Mouse (Mus musculus): ENCODE results near the gene Iqce. TPM values are rescaled to one million over a fixed set of nuclear protein-coding genes. Genes with fewer than 3 reads are reported as not detected.

Gene Iqce
- polyA plus RNA-seq, 1 experiment from 2014 or later = 22.9 TPM

DNA sequence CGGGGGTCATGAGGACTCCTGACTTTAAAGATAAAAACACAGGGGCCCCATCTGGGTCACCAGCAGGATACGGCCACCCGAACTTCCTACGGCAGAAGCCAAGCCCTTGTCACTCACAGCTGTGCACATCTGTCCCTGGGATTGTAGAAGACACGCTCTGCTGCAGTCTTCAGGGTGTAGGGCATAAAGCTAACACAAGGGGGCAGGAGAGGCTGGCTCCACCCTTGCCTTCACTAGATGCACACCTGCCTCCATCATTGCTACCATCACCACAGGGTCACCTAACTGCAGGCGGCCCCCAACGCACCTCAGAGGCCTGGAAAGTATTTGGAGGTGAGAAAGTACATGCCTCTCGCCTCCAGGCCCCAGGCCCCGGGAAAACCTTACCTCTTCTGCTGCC lies 73.2 kb downstream of the Iqce start:
- Histone ChIP-seq H3K27me3 (no peaks in the 10 kb centered on the region), H3K9ac (no peak overlapping the region), H3K27ac (replicated peaks) (no peak overlapping the region), H3K9me3 (no peaks in the 10 kb centered on the region), H3K36me3 (peaks cover 96% of the 10 kb centered on the region), H3K4me1 (replicated peaks) (no peaks in the 10 kb centered on the region), H3K4me2 (no peak overlapping the region), H3K4me3 (no peak overlapping the region)
- WGBS = 93% methylated on average over 9 of the region's 9 CpGs
- ATAC-seq (ENCODE audit: low read depth) = no peak

DNA sequence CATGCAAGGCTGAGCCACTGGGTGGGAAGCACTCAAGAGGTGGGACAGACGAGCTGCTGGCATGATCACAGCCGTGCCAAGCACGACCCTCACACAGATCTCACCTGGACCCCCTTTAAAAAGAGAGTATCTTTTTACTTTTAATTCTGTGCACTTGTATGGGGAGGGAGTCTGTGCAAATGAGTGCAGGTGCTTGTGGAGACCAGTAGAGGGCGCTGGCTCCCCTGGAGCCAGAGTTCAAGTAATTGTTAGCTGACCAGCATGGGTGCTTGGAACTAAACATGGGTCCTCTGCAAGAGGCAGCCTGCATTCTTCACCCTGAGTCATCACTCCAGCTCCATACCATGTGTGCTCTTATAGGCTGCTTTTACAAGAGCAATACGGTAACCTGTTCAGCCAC lies 74.6 kb downstream of the Iqce start:
- Histone ChIP-seq H3K4me1 (replicated peaks) (0 out of 2 replicates have a peak, but pooled peaks cover 3% of the 10 kb centered on the region), H3K9ac (no peak overlapping the region), H3K36me3 (peaks cover 96% of the 10 kb centered on the region), H3K4me2 (no peak overlapping the region), H3K9me3 (no peaks in the 10 kb centered on the region), H3K27me3 (no peaks in the 10 kb centered on the region), H3K4me3 (no peak overlapping the region), H3K27ac (replicated peaks) (no peak overlapping the region)
- ATAC-seq (ENCODE audit: low read depth) = no peak
- WGBS = 91% methylated on average over 5 of the region's 5 CpGs

DNA sequence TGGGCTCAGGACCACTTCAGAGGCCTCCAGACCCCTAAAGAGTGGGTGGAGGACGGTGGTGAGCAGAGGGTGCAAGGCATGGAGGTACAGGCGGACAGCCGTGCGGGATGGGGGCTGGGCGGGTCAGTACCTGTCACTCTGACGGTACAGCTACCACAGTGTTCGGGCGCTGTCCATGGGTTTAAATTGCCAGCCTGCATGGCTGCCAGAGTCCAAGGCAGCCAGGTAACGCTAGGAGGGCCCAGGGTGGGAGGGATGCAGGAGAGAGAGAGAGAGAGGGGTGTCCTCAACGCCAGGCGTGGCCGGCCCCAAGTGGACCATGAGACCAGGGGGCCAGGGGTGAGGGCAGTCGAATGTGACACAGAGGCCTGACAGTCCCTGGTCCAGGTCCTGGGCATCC lies 77.2 kb downstream of the Iqce start:
- ATAC-seq (ENCODE audit: low read depth) = no peak
- WGBS = 95% methylated on average over 13 of the region's 13 CpGs
- H3K9me3 ChIP-seq = no peaks in the 10 kb centered on the region
- H3K27me3 ChIP-seq = no peaks in the 10 kb centered on the region
- peaks cover 85% of the 10 kb centered on the region for H3K36me3 ChIP-seq
- no peak overlapping the region for H3K4me3 ChIP-seq
- peaks cover 19% of the 10 kb centered on the region for H3K4me1 ChIP-seq (replicated peaks)
- no peak overlapping the region for H3K9ac ChIP-seq
- H3K4me2 ChIP-seq = no peak overlapping the region
- no peak overlapping the region for H3K27ac ChIP-seq (replicated peaks)

DNA sequence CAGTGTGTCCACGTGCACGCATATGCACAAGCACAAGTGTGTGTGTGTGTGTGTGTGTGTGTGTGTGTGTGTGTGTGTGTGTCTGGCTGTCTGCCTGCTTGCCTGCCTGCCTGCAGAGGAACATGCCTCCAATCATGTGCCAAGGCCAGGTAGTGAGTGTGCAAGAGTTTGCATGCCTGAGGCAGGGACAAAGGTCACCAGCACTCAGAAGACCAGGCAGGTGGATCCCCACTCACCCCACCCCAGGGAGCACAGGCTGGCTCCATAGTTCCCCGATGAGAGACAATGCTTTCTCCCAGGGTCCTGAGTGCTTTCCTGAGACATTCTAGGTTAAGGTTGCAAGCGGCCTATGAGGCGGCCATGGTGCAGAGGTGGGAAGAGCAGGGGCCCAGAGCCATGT lies 77.9 kb downstream of the Iqce start:
- H3K36me3 ChIP-seq = peaks cover 78% of the 10 kb centered on the region
- WGBS = 95% methylated on average over 5 of the region's 5 CpGs
- no peak overlapping the region for H3K9ac ChIP-seq
- no peaks in the 10 kb centered on the region for H3K27me3 ChIP-seq
- peaks cover 19% of the 10 kb centered on the region for H3K4me1 ChIP-seq (replicated peaks)
- no peak for ATAC-seq (ENCODE audit: low read depth)
- no peak overlapping the region for H3K4me2 ChIP-seq
- no peak overlapping the region for H3K4me3 ChIP-seq
- H3K9me3 ChIP-seq = no peaks in the 10 kb centered on the region
- H3K27ac ChIP-seq (replicated peaks) = no peak overlapping the region

DNA sequence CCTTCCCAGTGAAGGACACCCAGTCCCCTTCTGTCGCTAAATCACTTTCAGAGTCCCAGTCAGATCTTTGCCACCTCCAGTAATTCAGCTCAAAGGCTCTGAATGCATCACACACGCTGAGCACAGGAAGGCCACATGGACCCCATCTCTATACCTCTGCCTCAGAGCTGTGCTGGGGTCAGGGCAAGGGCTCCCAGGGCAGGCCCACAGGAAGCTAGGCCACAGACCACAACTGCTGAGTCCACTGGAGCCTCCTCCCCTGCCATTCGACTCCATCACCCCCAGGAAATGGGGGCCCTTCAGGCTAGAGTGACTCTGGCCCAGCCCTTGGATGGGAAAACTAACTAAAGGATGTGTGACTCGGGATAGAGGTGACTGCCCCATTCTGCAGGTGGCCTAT lies 78.4 kb downstream of the Iqce start:
- no peaks in the 10 kb centered on the region for H3K9me3 ChIP-seq
- 84% methylated on average over 4 of the region's 4 CpGs for WGBS
- no peak overlapping the region for H3K4me2 ChIP-seq

DNA sequence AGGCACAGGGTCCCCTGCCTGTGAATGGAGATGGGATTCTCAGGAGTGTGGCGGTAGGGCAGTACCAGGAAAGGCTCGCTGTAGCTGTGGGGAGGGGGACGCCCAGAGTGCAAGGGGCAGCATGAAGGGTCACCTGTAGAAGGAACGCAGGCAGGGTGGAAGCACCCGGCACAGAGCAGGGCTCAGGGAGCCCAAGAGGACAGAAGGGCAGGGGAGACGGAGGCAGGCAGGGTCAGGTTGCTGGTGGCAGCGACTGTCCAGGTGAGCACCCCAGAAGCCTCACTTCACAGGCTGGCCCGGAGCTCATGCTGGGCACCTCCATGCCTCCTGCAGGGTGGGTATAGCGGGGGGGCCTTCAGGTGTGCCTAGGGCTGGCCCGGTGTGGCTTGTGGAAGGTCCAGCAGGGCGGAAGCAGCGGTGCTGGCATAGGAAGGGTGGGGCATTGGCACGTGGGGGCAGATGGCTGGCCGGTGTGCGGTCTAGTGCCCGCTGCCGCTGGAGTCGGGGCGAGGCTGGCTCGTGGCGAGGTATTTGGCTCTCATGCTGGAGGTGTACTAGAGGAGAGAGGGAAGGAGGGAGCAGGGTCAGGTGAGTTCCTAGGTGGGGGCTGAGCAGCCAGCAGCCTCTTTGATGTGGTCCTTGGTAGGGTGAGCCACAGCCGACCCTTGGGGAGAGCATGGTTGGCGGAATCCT lies 79.1 kb downstream of the Iqce start:
- no peak for ATAC-seq (ENCODE audit: low read depth)
- Histone ChIP-seq H3K4me1 (replicated peaks) (peaks cover 19% of the 10 kb centered on the region), H3K27me3 (no peaks in the 10 kb centered on the region), H3K9ac (no peak overlapping the region), H3K4me3 (no peak overlapping the region), H3K4me2 (no peak overlapping the region), H3K36me3 (peaks cover 67% of the 10 kb centered on the region), H3K27ac (replicated peaks) (no peak overlapping the region), H3K9me3 (no peaks in the 10 kb centered on the region)
- 94% methylated on average over 23 of the region's 23 CpGs for WGBS

More for the DNA sequence above, 78.4 kb downstream of the Iqce start:
- no peak overlapping the region for H3K9ac ChIP-seq
- H3K36me3 ChIP-seq = peaks cover 73% of the 10 kb centered on the region
- no peak for ATAC-seq (ENCODE audit: low read depth)
- H3K27ac ChIP-seq (replicated peaks) = no peak overlapping the region
- H3K4me3 ChIP-seq = no peak overlapping the region
- H3K4me1 ChIP-seq (replicated peaks) = peaks cover 19% of the 10 kb centered on the region
- H3K27me3 ChIP-seq = no peaks in the 10 kb centered on the region

DNA sequence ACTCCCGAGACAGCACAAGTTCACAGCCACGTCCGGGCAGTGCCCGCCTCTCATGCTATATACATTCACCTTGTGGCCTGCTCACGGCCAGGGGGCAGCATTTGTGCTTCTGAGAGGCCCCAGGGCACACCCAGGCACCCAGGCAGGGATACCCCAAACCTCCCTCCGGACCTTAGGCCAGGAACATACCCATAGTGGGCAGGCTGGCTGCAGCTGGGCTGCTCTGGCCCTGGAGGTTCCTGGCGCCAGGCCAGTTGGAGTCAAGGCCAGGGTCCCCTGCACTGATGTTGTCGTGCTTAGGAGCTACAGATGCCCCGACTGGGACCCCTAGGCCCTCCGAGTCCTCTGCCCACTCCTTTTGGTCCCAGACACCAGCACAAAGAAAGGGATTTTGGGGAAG lies 80.7 kb downstream of the Iqce start:
- no peak for ATAC-seq (ENCODE audit: low read depth)
- Histone ChIP-seq H3K4me2 (no peak overlapping the region), H3K9ac (no peak overlapping the region), H3K4me1 (replicated peaks) (peaks cover 19% of the 10 kb centered on the region), H3K9me3 (no peaks in the 10 kb centered on the region), H3K4me3 (no peak overlapping the region), H3K27me3 (no peaks in the 10 kb centered on the region), H3K36me3 (peaks cover 51% of the 10 kb centered on the region), H3K27ac (replicated peaks) (peak overlapping the region; percentile 34; the same call in 1 of the 2 replicates)
- WGBS = 67% methylated on average over 10 of the region's 10 CpGs

DNA sequence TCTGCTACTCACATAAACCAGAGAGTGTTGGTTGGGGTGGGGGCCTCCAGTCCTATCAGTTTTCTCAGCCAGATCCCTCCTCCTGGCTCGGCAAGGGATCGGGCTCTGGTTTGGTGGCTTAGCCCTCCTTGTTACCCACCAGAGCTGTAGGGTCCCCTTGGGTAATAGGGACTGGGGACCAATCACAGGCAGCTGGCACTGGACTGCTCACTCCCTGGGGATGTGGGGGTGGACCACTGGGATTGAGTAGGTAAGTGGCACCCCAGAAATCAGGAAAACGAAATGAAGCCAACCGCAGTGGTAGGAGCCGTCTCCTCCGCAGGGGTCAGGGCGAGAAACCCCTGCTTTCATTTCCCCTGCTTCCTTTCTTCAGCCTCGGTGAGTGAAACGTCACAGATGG lies 81.1 kb downstream of the Iqce start:
- no peaks in the 10 kb centered on the region for H3K9me3 ChIP-seq
- H3K4me3 ChIP-seq = no peak overlapping the region
- H3K4me2 ChIP-seq = no peak overlapping the region
- no peaks in the 10 kb centered on the region for H3K27me3 ChIP-seq
- ATAC-seq (ENCODE audit: low read depth) = no peak
- H3K4me1 ChIP-seq (replicated peaks) = peaks cover 19% of the 10 kb centered on the region
- peak overlapping the region; percentile 7; the same call in 1 of the 2 replicates for H3K27ac ChIP-seq (replicated peaks)
- H3K36me3 ChIP-seq = peaks cover 46% of the 10 kb centered on the region
- no peak overlapping the region for H3K9ac ChIP-seq
- WGBS = 68% methylated on average over 9 of the region's 9 CpGs

DNA sequence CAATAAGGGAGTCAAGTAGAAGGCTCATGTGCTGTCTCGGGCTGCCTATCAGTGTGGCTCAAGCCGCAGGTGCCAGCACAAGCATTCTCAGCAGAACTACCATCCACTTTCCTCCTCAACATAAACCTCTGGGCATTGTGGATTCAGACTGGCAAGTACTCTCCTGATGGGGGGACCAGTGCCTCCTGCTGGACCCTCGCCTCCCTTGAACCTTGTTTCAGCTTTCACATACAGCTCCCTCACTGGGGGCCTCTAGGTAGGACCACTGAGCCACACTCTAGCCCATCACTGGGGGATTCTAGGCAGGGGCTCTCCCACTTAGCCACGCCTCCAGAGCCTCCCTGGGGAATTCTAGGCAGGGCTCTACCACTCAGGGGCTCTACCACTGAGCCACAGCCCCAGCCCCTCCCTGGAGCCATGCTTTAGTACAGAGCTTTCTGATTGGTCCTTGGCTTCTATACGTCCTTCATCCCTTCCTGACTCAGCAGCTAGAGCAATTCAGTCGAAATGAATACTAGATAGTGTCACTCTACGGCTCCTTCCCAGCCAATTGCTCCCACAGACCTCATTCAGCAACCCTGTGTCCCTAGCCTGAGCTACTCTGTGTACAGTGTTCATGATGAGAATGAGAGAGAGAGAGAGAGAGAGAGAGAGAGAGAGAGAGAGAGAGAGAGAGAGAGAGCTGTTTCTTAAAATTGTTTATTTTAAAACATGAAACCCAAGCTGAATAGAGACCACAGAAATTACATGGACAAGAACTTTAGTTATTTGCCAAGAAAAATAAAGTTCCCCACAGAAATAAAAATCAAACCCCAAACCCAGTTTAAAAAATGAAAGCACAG lies 82.1 kb downstream of the Iqce start:
- peak; percentile 36; the same call in 1 of the 2 replicates for ATAC-seq (ENCODE audit: low read depth)
- H3K4me3 ChIP-seq = no peak overlapping the region
- no peaks in the 10 kb centered on the region for H3K9me3 ChIP-seq
- peak overlapping the region; percentile 59 for H3K27ac ChIP-seq (replicated peaks)
- H3K9ac ChIP-seq = no peak overlapping the region
- 51% methylated on average over 7 of the region's 7 CpGs for WGBS
- no peaks in the 10 kb centered on the region for H3K27me3 ChIP-seq
- H3K4me1 ChIP-seq (replicated peaks) = peaks cover 19% of the 10 kb centered on the region
- H3K36me3 ChIP-seq = peaks cover 40% of the 10 kb centered on the region
- H3K4me2 ChIP-seq = no peak overlapping the region

DNA sequence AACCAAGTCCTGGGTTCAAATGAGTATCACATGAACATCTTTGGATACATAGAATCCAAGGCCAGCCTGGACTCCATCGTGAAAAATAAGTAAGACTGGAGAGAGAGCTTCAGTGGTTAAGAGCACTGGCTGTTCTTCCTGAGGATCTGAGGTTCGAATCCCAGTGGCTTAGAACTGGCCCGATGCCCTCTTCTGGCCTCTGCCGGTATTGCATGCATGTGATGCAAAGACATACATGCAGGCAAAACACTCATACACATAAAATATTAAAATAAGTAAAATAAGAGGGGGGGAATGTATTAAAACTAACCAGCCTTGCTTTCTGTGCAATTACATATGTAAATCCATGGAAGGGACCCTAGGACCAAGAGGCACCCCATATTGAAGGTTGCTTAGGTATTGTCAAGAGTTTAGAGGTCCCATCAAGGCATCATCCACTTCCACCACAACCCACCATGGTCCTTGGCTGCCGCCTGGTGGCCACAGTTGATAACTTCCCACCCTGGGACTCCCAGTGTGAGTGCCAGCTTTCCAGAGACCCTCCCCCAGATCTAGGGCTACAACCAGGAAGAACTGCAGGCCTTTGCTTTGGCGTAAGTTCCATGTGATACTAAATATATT lies 82.9 kb downstream of the Iqce start:
- Histone ChIP-seq H3K27me3 (no peaks in the 10 kb centered on the region), H3K36me3 (peaks cover 39% of the 10 kb centered on the region), H3K9me3 (no peaks in the 10 kb centered on the region), H3K4me2 (no peak overlapping the region), H3K4me1 (replicated peaks) (peaks cover 21% of the 10 kb centered on the region), H3K9ac (no peak overlapping the region), H3K27ac (replicated peaks) (peak overlapping the region; percentile 59; the same call in 1 of the 2 replicates), H3K4me3 (no peak overlapping the region)
- peak; percentile 29; the same call in 1 of the 2 replicates for ATAC-seq (ENCODE audit: low read depth)
- WGBS = 22% methylated on average over 6 of the region's 6 CpGs

DNA sequence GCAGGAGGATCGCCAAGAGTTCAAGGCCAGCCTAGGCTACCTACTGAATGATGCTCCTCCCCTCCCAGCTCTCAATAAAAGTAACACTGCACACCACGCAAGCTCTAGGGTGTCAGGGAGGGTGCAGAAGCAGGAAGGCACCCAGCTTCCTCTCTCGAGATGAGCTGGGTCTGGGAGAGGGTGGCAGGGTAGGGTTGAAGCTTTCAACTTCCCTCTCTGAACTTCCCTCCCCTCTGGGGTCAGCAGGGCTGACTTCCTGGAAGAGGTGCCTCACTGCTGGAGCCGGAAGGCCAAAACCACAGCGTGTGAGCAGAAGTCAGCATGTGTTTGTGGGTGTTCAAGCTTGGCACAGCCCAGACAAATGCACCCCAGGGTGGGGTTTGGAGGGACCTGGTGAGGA lies 84.5 kb downstream of the Iqce start:
- no peak overlapping the region for H3K9ac ChIP-seq
- H3K4me3 ChIP-seq = no peak overlapping the region
- no peak overlapping the region for H3K4me2 ChIP-seq
- WGBS = 76% methylated on average over 5 of the region's 5 CpGs
- no peaks in the 10 kb centered on the region for H3K9me3 ChIP-seq
- no peak overlapping the region for H3K27ac ChIP-seq (replicated peaks)
- peaks cover 37% of the 10 kb centered on the region for H3K36me3 ChIP-seq
- H3K27me3 ChIP-seq = no peaks in the 10 kb centered on the region
- peaks cover 28% of the 10 kb centered on the region for H3K4me1 ChIP-seq (replicated peaks)
- ATAC-seq (ENCODE audit: low read depth) = no peak

DNA sequence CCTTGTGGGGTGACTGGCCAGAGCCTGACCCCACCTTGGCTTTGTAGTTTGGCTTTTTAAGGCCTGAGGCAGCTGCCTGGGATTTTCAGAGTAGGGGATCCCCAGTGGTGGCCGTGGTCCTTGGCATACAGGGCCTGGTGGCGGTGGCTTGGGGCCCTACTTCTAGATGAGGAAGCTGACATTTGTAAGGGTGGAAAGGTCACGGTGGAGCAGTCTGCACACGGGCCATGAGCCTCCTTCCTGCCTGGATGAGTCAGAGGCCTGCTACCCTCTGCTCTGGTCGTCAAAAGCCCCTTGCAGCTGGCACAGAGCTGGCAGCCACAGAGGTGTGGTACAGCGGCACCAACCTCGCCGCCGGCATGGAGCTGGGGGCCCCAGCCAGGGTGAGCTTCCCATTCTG lies 85.5 kb downstream of the Iqce start:
- H3K27me3 ChIP-seq = no peaks in the 10 kb centered on the region
- 65% methylated on average over 9 of the region's 9 CpGs for WGBS
- no peaks in the 10 kb centered on the region for H3K9me3 ChIP-seq
- H3K36me3 ChIP-seq = peaks cover 32% of the 10 kb centered on the region
- H3K4me1 ChIP-seq (replicated peaks) = peaks cover 28% of the 10 kb centered on the region
- H3K9ac ChIP-seq = no peak overlapping the region
- no peak for ATAC-seq (ENCODE audit: low read depth)
- H3K4me3 ChIP-seq = no peak overlapping the region
- peak overlapping the region; percentile 38; the same call in 1 of the 2 replicates for H3K27ac ChIP-seq (replicated peaks)
- no peak overlapping the region for H3K4me2 ChIP-seq

Data from neural tube, embryonic 13.5 days (tissue).